In genomic region chr17:33637038-33637437, GRCm38 (mm10) we compare ENCODE assay signal across 15 mouse cellular contexts. TPM values are rescaled to one million over a fixed set of nuclear protein-coding genes. Genes with fewer than 3 reads are reported as not detected.
A peak's percentile ranks its signal among the peaks of the same experiment; 100 is the strongest.
DNase-seq lines count a peak whose midpoint lies in the region; ATAC-seq and TF ChIP-seq lines count a peak whose summit lies in the region.
"Had no signal": no experiment of that assay in that cellular context is flagged by ENCODE, and none has a peak within 500 bp of the region (broad histone marks: within the 10 kb centered on the region; RNA-seq: fewer than 3 reads in every experiment).

No protein-coding gene starts in this region.

- peaks cover 9% of the 10 kb centered on the region for H3K36me3 ChIP-seq in lung, embryonic 14.5 days (ENCODE audit: insufficient read depth)

- no peak overlapping the region for H3K4me3 ChIP-seq in lung, embryonic 14.5 days (ENCODE audit: low read depth, low read length)
- H3K4me3 ChIP-seq: gastrocnemius, adult 2 months; kidney, embryonic 15.5 days; liver, embryonic 13.5 days; midbrain, embryonic 15.5 days had no signal

- peak; percentile 29 for DNase-seq in adrenal gland, adult 2 months
- DNase-seq in adrenal gland, adult 8-10 months = no peak
- DNase-seq in kidney, adult 9 months = peak; percentile 33
- DNase-seq in kidney, adult 11 months = no peak
- peak; percentile 44 for DNase-seq in lung, embryonic 14.5 days
- DNase-seq in lung, postnatal 36 days = no peak
- peak; percentile 22 for DNase-seq in right cerebral cortex, postnatal 14 days
- DNase-seq in yolk sac, embryonic 10.5 days (ENCODE audit: low spot score) = no peak
- DNase-seq: cerebellum, adult 2 months; gastrocnemius, adult 2 months; heart, postnatal 36 days; liver, embryonic 13.5 days; spleen, adult 18-20 months had no signal

- no peak overlapping the region for H3K27ac ChIP-seq in lung, embryonic 14.5 days (ENCODE audit: low read depth)
- H3K27ac ChIP-seq: gastrocnemius, adult 2 months; kidney, embryonic 15.5 days; liver, embryonic 13.5 days; midbrain, embryonic 15.5 days had no signal

- H3K4me1 ChIP-seq in lung, embryonic 14.5 days (ENCODE audit: insufficient read depth) = no peaks in the 10 kb centered on the region
- H3K4me1 ChIP-seq: kidney, embryonic 15.5 days; midbrain, embryonic 15.5 days had no signal

- WGBS in lung, embryonic 14.5 days = 78% methylated on average over 2 of the region's 2 CpGs

- ATAC-seq in lung, embryonic 14.5 days (ENCODE audit: insufficient read depth) = peak; percentile 53; the same call in 1 of the 2 replicates
- ATAC-seq: midbrain, embryonic 15.5 days had no signal

- no peak for TF ChIP-seq CTCF in lung, embryonic 14.5 days (IDR thresholded peaks at IDR 0.05; ENCODE audit: low read depth)

- H3K9me3 ChIP-seq in lung, embryonic 14.5 days (ENCODE audit: low read depth, low read length) = no peaks in the 10 kb centered on the region
- H3K9me3 ChIP-seq: kidney, embryonic 15.5 days; liver, embryonic 13.5 days; midbrain, embryonic 15.5 days had no signal

- no peak overlapping the region for H3K9ac ChIP-seq in lung, embryonic 14.5 days
- H3K9ac ChIP-seq: kidney, embryonic 15.5 days; liver, embryonic 13.5 days; midbrain, embryonic 15.5 days had no signal

- no peak overlapping the region for H3K4me2 ChIP-seq in lung, embryonic 14.5 days
- H3K4me2 ChIP-seq: kidney, embryonic 15.5 days; liver, embryonic 13.5 days; midbrain, embryonic 15.5 days had no signal

- H3K27me3 ChIP-seq in lung, embryonic 14.5 days (ENCODE audit: insufficient read depth, low read length) = no peaks in the 10 kb centered on the region
- H3K27me3 ChIP-seq: kidney, embryonic 15.5 days; liver, embryonic 13.5 days; midbrain, embryonic 15.5 days had no signal

RNA-seq across cellular contexts. Expression of gene Pram1, which starts 0.8 kb away (rescaled TPM):
- total RNA-seq in adrenal gland, adult 2 months (2021) = under 1 TPM; 0.49 to 0.97 TPM
- not detected in 2 replicates for polyA plus RNA-seq in adrenal gland, adult 2 months (2012; rRNA removed)
- 1 to 10 TPM in 2 of 4 experiments, under 1 TPM in 1, not detected in 1; 0.87 to 2.2 (median 2.1) TPM for total RNA-seq in adrenal gland, adult 8-10 months (2022)
- polyA plus RNA-seq in lung, embryonic 14.5 days (2014; fragmentation: Nextera tagmentation; extraction: Ambion mirVana) = 0.55 and 1.6 TPM in 2 replicates
- polyA plus RNA-seq: kidney, embryonic 15.5 days had no signal

RNA-seq across cellular contexts. Expression of gene Zfp414, which starts 8.1 kb away (rescaled TPM):
- 10 to 100 TPM; 35.1 to 39.4 TPM for total RNA-seq in adrenal gland, adult 2 months (2021)
- 105 and 106 TPM in 2 replicates for polyA plus RNA-seq in adrenal gland, adult 2 months (2012; rRNA removed)
- 10 to 100 TPM; 35.0 to 68.4 (median 50.1) TPM for total RNA-seq in adrenal gland, adult 8-10 months (2022)
- 68.6 and 74.0 TPM in 2 replicates for polyA plus RNA-seq in lung, embryonic 14.5 days (2014; fragmentation: Nextera tagmentation; extraction: Ambion mirVana)

RNA-seq across cellular contexts. Expression of gene Hnrnpm, which starts 49.6 kb away (rescaled TPM):
- total RNA-seq in adrenal gland, adult 2 months (2021) = 100 to 1,000 TPM; 142 to 166 TPM
- polyA plus RNA-seq in adrenal gland, adult 2 months (2012; rRNA removed) = 66.7 and 70.9 TPM in 2 replicates
- 100 to 1,000 TPM; 130 to 158 (median 141) TPM for total RNA-seq in adrenal gland, adult 8-10 months (2022)
- 407 and 411 TPM in 2 replicates for polyA plus RNA-seq in lung, embryonic 14.5 days (2014; fragmentation: Nextera tagmentation; extraction: Ambion mirVana)

Comparison
In these comparisons a context has a peak if more than half of its experiments do, and no peak if none do; other contexts are left out.
1. DNase-seq: peak in adrenal gland, adult 2 months (single experiment), kidney, adult 9 months (single experiment), lung, embryonic 14.5 days (single experiment) and right cerebral cortex, postnatal 14 days (single experiment); none in adrenal gland, adult 8-10 months (single experiment), kidney, adult 11 months (single experiment), lung, postnatal 36 days (single experiment) and yolk sac, embryonic 10.5 days (single experiment).